Mouse (Mus musculus) right cerebral cortex, postnatal 36 days (tissue): ENCODE measurements around the gene Spg20.

ENCODE experiments used
- DNase-seq, 2 experiments: peaks; one replicate each; pipeline ENCODE4 v3.0.0; 2022; ENCODE audit warnings: low spot score in 2 of 2, mixed read lengths in 1 of 2

The Spg20 gene

GRCm38 (mm10) chr3:55097186-55097585 lies 14.7 kb upstream of the Spg20 start:
- DNase-seq, result no peak

- no peak for DNase-seq
Observed at GRCm38 (mm10) chr3:55098014-55098413, 13.9 kb upstream of the Spg20 start.

GRCm38 (mm10) chr3:55098990-55099389 lies 12.9 kb upstream of the Spg20 start:
- DNase-seq, result no peak

GRCm38 (mm10) chr3:55101092-55101491 lies 10.8 kb upstream of the Spg20 start:
- no peak for DNase-seq

- no peak for DNase-seq
Observed at GRCm38 (mm10) chr3:55105372-55106023, 6.4 kb upstream of the Spg20 start.

- DNase-seq, result no peak
Observed at GRCm38 (mm10) chr3:55106051-55106450, 5.9 kb upstream of the Spg20 start.

GRCm38 (mm10) chr3:55109097-55109496 lies 2.8 kb upstream of the Spg20 start:
- DNase-seq, result no peak

GRCm38 (mm10) chr3:55112710-55113415 lies 955 bp downstream of the Spg20 start:
- no peak for DNase-seq

GRCm38 (mm10) chr3:55114313-55115065 lies 2.6 kb downstream of the Spg20 start:
- DNase-seq, result no peak

GRCm38 (mm10) chr3:55115071-55115470 lies 3.2 kb downstream of the Spg20 start:
- no peak for DNase-seq

GRCm38 (mm10) chr3:55115989-55116388 lies 4.1 kb downstream of the Spg20 start:
- DNase-seq, result no peak

GRCm38 (mm10) chr3:55119275-55119898 lies 7.5 kb downstream of the Spg20 start:
- no peak for DNase-seq

- DNase-seq, result no peak
Observed at GRCm38 (mm10) chr3:55122336-55122870, 10.5 kb downstream of the Spg20 start.

- DNase-seq, result no peak
Observed at GRCm38 (mm10) chr3:55123064-55123463, 11.2 kb downstream of the Spg20 start.

GRCm38 (mm10) chr3:55129181-55129692 lies 17.3 kb downstream of the Spg20 start:
- DNase-seq, result no peak

GRCm38 (mm10) chr3:55131576-55132233 lies 19.8 kb downstream of the Spg20 start:
- DNase-seq, result no peak

- DNase-seq, result no peak
Observed at GRCm38 (mm10) chr3:55137039-55137438, 25.1 kb downstream of the Spg20 start, which contains the start of gene Ccdc169. Gene Ccdc169 (plus strand): TSS chr3:55137339.

GRCm38 (mm10) chr3:55139837-55140236 lies 27.9 kb downstream of the Spg20 start:
- DNase-seq, result no peak

- DNase-seq, result no peak
Observed at GRCm38 (mm10) chr3:55141401-55141800, 29.5 kb downstream of the Spg20 start.

GRCm38 (mm10) chr3:55144916-55145315 lies 33.0 kb downstream of the Spg20 start:
- no peak for DNase-seq

GRCm38 (mm10) chr3:55146441-55146840 lies 34.5 kb downstream of the Spg20 start:
- DNase-seq, result no peak
